Mouse (Mus musculus) thymus, adult 18-20 months (tissue): ENCODE measurements around the gene Atp1a4.

Source experiments
- DNase-seq, 2 experiments: peaks; one replicate each; pipeline ENCODE4 v3.0.0; 2022; ENCODE audit warnings: mixed read lengths in 2 of 2

Gene Atp1a4

GRCm38 (mm10) chr1:172192217-172192616 lies 66.0 kb downstream of the Atp1a4 start:
- DNase-seq = no peak

DNA sequence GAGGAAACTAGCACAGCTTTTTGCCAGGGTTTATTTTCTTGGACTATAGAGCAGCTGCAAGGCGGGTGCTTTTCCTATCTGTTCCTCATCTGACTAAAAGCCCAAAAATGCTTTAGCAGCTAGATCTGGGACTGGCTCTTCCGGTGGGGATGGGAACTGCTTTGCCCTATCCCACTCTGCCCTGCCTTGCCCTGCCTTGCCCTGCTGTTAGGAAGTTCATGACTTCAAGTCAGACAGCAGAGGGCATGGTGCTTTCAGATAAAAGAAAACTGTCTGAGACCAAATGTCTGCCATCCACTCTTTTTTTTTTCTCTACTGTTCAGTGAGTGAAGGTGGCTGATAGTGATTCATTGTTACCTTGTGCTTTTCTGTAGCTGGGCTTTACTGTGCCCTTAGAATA lies 66.6 kb downstream of the Atp1a4 start:
- no peak for DNase-seq

DNA sequence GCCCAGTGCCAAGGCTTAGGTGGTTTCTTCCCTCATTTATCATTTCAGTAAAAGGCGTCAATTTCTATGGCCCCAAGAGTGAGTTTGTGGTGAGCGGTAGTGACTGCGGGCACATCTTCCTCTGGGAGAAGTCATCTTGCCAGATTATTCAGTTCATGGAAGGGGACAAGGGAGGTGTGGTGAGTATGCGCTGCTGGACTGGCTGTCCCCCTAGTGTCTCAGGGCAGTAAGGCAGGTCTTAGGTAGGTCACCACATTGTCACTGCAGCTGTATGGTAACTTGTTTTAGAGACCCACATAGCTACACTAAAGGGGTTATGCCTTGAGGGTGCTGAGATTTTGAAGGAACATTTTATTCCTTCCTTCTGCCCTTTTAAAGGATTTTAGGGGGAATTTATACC lies 69.3 kb downstream of the Atp1a4 start:
- DNase-seq = no peak

DNA sequence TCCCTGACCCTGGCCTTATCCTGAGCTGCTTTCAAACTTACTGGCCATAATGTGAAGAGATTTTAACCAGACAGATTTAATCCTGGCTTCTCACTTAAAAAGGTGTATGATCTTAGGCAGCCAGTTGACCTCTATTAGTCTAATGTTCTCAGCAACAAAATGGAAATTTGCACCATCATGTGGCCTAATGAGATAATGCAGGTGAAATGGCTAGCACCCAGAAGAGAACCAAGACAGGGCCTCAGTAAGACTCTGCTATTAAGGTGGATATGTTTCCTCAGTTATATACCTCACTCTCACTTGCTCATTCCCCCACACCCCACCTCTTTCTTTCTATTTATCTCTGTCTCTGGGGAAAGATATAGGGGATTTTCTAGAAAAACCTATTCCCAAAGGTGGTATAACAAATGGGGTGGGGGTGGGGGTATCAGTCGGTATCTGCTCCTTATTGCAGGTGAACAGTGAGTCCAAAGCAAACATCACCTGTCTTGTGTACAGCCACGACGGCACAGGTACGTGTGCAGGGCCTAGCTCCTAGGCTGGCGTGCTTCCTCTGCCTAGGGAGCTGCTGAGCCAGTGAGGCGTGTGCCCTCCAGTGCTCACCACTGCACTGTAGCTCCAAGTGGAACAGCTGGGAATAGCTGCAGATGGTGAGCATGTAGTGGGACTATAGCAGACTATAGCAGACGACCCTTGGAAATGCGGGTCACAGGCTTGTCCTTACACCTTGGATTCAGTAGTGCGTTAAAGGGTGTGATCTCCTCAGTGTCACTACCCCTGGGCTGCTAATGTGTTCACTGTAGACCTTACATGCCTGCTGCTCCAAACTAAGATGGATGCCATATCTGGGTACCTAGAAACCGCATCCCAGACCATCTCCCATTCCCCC lies 71.6 kb downstream of the Atp1a4 start:
- no peak for DNase-seq

DNA sequence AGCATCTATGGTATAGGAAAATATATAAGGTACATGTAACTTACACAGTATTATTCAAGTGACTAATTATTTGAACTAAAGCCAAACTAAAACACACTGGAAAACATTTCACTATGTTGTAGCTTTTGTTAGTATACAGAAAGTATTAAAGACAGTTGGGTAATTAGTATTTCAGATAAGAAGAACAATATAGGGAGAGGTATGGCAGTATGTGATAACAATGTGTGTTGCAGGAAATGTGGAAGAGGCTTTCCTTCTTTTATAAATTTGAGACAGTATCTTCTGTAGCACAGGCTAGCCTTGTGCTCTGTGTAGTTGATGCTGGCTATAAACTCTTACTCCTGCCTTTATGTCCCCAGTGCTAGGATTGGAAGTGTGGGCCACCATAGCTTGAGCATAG lies 74.3 kb downstream of the Atp1a4 start:
- DNase-seq = no peak

DNA sequence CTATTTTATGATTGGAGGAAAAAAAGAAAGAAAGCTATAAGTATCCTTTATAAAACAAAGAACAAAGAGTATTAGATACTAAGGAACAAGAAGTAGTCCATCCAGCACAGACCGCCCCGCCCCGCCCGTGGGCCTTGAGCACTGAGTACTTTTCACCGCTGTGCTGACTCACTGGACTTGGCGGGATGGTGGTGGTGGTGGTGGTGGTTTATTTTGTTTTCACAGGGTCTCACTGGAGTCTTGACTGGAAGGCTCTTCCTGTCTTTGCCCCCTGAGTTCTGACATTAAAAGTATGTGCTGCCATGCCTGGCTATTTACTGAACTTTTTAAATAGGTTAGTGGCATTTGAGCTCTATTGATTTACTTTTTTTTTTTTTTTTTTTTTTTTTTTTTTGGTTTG lies 75.2 kb downstream of the Atp1a4 start:
- no peak for DNase-seq

DNA sequence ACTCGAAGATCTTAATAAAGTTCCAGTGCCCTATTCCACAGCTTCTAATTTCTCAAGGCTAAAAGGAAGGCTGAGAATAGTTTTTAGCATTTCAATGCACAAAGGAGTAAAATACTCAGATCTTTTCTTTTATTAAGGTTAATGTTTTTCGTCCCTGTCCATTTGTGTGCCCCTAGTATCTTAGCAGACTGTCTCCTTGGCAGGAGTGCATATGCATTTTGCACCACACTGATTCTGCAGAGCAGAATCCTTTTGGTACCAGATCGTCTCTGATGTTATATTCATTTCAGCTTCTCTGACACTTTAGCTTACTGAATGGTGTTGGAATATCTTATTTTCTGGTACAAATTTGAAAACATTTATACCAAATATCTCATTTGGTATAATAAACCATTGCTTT lies 76.4 kb downstream of the Atp1a4 start:
- DNase-seq = no peak

DNA sequence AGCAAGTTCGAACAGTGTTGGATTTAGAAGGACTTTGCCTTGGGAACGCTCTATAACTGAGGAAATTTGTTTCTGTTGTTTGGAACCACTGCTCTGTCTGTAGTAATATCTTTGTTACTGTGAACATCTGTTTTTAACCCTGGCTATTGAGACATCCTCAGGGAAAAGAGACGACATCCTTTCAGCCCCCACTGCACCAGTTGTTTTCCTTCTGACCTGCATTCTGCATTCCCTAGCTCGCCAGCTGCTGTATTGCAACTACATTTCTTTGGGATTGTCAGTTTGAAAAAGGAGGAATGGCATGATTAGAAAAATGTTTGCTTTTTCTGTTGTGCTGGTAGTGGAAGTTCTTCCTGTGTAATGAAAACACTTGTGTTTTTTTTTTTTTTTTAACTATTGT lies 77.3 kb downstream of the Atp1a4 start:
- DNase-seq = no peak

GRCm38 (mm10) chr1:172179102-172179501 lies 79.1 kb downstream of the Atp1a4 start:
- no peak for DNase-seq

DNA sequence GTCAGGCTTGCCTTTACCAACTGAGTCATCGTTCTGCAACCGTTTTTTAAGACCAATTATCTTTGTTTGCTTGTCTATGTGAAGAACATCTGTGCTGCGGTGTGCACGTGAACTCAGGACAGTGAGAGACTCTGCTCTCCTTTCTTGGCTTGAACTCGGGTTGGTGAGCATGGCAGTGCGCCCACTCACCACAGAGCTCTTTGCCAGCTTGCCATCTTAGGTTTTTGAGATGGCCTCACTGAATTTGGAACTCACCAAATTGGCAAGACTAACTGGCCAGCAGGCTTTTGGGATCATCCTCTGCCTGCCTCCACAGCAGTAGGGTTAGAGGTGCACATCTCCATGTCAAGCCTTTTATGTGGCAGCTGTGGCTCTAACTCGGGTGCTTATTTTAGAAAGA lies 80.4 kb downstream of the Atp1a4 start:
- DNase-seq = no peak
